Mouse (Mus musculus) erythroblast, embryonic 14.5 days (primary cell): ENCODE measurements around the gene Plekhn1. TPM values are rescaled to one million over a fixed set of nuclear protein-coding genes. Genes with fewer than 3 reads are reported as not detected.

Experiments
- H3K27me3 ChIP-seq: 2 replicates; pipeline ENCODE4 v1.6.1; 2012; ENCODE audit warnings: inconsistent platforms; ENCODE audit not compliant: control insufficient read depth
- H3K36me3 ChIP-seq: 2 replicates; pipeline ENCODE4 v1.6.1; 2012; ENCODE audit warnings: mild to moderate bottlenecking, inconsistent platforms; ENCODE audit not compliant: control insufficient read depth
- H3K4me1 ChIP-seq: 2 replicates; pipeline ENCODE4 v1.6.1; 2012; ENCODE audit warnings: inconsistent platforms; ENCODE audit not compliant: control insufficient read depth
- H3K4me3 ChIP-seq: replicated peaks from 2 replicates; pipeline ENCODE3; 2012; ENCODE audit warnings: moderate library complexity, mild to moderate bottlenecking, inconsistent platforms
- H3K9me3 ChIP-seq: 2 replicates; pipeline ENCODE4 v1.6.1; 2012; ENCODE audit warnings: low read length, inconsistent platforms, mixed read lengths; ENCODE audit not compliant: control insufficient read depth
- GATA1 ChIP-seq: IDR thresholded peaks from 2 replicates; pipeline ENCODE4 v1.6.1; 2012; ENCODE audit warnings: low read length, inconsistent platforms, mixed read lengths
- TAL1 ChIP-seq: IDR thresholded peaks from 3 replicates; pipeline ENCODE4 v1.6.1; 2012; ENCODE audit warnings: low read length, inconsistent platforms, mixed read lengths
- polyA plus RNA-seq: library from polyadenylated mRNA; stranded (reverse); fragments of >175 nt; gene quantifications from 2 replicates; pipeline ENCODE4 v1.2.3, GENCODE M21; 2012

The Plekhn1 gene
- polyA plus RNA-seq: 1.5 and 2.4 TPM in 2 replicates

DNA sequence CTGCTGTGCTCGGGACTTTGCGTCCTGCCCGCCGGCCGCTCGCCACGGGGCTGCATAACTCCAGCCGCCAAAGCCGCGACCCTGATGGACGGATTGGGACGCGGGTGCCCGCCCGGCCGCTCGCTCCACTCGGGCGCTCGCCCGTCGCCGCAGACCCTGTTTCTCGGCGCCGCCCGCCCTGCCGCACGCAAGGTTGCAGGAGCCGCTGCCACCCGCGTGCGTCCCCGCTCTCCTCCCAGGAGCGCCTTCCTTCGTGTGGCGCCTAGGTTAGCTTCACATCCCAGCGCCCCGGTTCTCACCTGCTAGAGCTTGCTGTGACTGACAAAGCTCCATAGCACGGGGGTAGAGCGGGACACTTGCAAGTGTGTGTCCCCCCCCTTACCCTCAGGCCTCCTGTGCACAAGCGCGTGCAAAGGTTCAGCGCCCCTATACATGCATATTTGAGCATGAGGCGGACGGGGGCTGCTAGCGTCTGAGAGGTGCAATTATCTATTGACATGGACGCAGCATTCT, at the start of gene Plekhn1:
Plekhn1 (minus strand) TSS at position 157 of the 513 bp plus-strand sequence.
- Histone ChIP-seq H3K4me1 (peaks cover 59% of the 10 kb centered on the region), H3K27me3 (no peaks in the 10 kb centered on the region), H3K9me3 (no peaks in the 10 kb centered on the region), H3K36me3 (peaks cover 70% of the 10 kb centered on the region), H3K4me3 (peak within 1 kb of the TSS; percentile 82)
- no peak for TF ChIP-seq TAL1
- TF ChIP-seq GATA1: no peak

DNA sequence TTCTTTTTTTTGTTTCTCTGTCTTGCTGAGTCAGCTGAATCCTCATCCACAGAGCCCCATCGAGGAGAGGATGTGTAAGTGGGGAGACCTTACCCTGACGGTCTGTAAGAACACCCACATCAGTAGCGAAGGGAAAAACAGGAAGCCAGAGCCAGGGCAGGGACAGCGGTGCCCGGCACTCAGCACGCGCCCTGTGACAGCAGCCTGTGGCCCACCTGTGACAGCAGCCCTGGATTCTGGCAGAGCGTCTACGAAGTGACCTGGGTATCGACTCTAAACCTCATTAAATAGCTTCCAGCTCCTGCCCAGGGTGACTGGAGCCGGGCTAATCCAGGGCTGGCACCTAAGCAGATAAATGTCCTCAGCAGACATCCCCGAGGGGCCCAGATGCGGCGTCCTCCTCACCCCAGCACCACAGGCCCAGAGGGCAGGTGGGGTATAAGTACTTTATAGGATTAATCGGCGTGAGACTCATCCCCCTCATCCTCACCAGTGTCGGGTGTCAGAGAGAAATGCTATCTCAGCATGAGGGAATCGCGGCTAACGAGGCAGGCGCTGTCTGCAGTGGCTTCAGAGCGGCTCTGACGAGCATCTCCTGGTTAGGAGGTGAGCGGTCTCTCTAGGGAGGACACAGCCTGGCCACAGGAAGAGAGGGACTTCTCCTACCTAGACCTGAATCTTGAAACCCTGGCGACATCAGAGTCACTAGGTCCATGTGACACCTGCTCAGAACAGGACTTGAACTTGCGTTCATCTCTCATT, 20.6 kb upstream of the Plekhn1 start, which contains the start of gene Samd11:
Samd11 (minus strand) TSS at position 580 of the 762 bp plus-strand sequence.
- peaks cover 29% of the 10 kb centered on the region for H3K36me3 ChIP-seq
- peaks cover 47% of the 10 kb centered on the region for H3K4me1 ChIP-seq
- peaks cover 17% of the 10 kb centered on the region for H3K27me3 ChIP-seq
- H3K4me3 ChIP-seq: peak within 1 kb of the TSS; percentile 86
- no peak for TF ChIP-seq TAL1
- no peaks in the 10 kb centered on the region for H3K9me3 ChIP-seq

DNA sequence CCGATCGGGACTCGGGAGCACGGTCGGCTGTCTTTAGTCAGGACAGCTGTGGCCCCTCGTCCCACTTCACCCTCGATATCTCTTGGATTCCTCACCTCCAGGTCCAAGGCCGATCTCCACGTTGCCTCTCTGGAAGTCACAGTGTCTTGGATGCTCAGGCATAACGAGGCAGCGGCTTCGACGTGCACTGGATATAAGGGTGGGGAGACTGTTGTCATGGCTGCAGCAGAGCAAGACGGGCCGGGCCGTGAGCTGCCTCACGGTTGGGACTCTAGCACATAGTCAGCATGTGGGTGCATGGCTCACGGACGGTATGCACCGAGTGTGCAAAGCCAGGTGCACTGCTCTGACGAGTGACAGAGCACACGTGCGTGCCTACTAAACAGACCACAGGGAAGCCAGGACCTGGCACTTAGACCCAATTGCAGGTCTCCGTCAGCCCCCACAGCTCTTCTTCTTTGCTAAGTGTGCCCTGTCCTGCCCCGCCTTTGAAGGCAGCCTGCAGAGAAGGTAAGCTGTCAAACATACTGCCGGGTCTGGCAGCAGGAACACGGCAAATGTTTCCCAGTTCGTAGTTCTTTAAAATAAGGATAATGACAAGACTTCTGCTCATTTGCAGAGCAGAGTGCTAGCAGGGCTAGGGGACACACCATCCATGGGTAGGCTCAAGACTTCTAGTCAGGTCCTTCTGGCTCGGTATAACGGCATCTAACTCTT, 19.9 kb upstream of the Plekhn1 start:
- Histone ChIP-seq H3K9me3 (no peaks in the 10 kb centered on the region), H3K27me3 (peaks cover 17% of the 10 kb centered on the region), H3K36me3 (peaks cover 36% of the 10 kb centered on the region), H3K4me3 (peak overlapping the region; percentile 86), H3K4me1 (peaks cover 54% of the 10 kb centered on the region)
- no peak for TF ChIP-seq TAL1
- peak; percentile 38; the same call in 1 of the 2 replicates for TF ChIP-seq GATA1

DNA sequence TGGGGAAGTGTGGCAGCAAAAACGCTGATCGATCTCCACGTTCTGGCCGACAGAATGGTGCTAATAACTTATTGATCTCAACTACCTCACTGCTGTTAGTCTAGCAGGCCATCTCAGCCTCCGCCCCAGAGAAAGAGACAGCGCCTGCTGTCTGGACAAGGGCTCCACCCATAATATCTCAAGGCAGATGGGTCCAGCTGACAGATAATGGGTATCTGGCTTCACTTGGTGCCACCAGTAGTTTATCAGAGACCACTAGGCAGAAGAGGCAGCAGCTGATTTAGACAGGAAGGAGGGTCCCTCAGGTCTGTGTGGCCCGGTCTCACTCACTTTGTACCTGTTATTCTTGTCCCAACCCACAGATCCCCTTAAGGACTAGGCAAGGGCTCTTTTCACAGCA, 18.4 kb upstream of the Plekhn1 start:
- Histone ChIP-seq H3K9me3 (no peaks in the 10 kb centered on the region), H3K4me3 (peak overlapping the region; percentile 65), H3K36me3 (peaks cover 51% of the 10 kb centered on the region), H3K27me3 (peaks cover 17% of the 10 kb centered on the region), H3K4me1 (peaks cover 69% of the 10 kb centered on the region)
- peak; percentile 85 for TF ChIP-seq GATA1
- TF ChIP-seq TAL1: peak; percentile 64

DNA sequence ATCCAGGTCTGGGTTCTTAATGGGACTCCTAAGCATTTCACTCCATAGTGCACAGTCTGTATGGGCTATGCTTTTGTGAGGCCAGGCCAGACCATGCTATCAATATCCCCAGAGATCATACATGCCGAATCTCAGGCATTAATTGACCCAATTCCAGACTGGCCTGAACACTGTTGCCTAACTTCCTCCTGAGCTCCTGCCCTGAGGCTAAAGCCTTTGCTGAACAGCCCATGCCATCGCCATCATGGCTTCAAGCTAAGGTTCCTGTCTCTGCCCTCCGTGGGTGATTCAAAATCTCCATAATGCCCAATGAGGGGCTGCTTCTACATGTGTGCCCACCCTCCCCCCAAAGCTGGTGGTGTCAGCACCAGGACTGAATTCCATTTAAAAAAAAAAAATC, 18.0 kb upstream of the Plekhn1 start:
- H3K9me3 ChIP-seq: no peaks in the 10 kb centered on the region
- H3K36me3 ChIP-seq: peaks cover 55% of the 10 kb centered on the region
- peaks cover 72% of the 10 kb centered on the region for H3K4me1 ChIP-seq
- TF ChIP-seq GATA1: no peak
- TF ChIP-seq TAL1: no peak
- H3K27me3 ChIP-seq: peaks cover 17% of the 10 kb centered on the region
- peak overlapping the region; percentile 65 for H3K4me3 ChIP-seq

DNA sequence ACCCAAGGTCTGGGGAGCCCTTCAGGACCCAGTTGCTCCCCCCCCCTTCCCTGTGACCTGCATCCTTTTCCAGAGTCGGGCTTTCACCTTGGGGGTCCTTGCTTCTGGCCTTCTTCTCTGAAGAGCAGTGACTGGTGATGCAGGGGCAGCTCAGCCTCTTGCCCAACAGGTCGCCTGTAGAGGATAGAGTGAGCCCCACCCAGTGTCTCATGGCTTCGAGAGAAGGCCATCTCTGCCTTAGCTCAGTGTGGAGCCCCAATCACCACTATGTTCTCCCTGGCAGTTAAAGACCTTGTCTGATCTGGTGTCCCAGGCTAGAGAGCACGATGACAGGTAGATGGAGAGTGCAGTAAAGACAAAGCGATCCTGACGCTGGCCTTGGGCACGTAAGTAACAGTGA, 17.5 kb upstream of the Plekhn1 start:
- no peak for TF ChIP-seq GATA1
- TF ChIP-seq TAL1: no peak
- Histone ChIP-seq H3K27me3 (peaks cover 17% of the 10 kb centered on the region), H3K36me3 (peaks cover 60% of the 10 kb centered on the region), H3K4me1 (peaks cover 74% of the 10 kb centered on the region), H3K9me3 (no peaks in the 10 kb centered on the region), H3K4me3 (peak overlapping the region; percentile 65)

DNA sequence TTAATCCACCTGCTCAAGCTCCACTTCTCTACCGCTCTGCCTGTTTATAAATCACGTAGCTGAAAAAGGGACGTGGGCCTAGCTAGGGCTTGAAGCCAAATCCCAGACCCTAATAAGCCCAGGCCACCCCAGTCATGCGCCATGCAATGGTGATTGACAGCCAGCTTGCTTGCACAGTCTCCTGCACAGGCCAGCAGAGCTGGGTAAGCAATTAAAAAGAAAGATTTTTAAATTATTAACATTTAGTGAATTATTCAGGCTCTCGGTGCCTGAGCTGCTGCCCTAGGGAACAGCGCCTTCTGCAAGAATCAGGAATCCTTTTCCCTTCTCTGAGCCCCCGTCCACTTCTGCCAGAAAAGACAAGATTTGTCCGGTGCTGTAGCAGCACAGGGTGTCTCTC, 16.4 kb upstream of the Plekhn1 start:
- TF ChIP-seq TAL1 (no peak), GATA1 (no peak)
- Histone ChIP-seq H3K4me1 (peaks cover 83% of the 10 kb centered on the region), H3K36me3 (peaks cover 70% of the 10 kb centered on the region), H3K27me3 (peaks cover 17% of the 10 kb centered on the region), H3K9me3 (no peaks in the 10 kb centered on the region), H3K4me3 (peak overlapping the region; percentile 65)

DNA sequence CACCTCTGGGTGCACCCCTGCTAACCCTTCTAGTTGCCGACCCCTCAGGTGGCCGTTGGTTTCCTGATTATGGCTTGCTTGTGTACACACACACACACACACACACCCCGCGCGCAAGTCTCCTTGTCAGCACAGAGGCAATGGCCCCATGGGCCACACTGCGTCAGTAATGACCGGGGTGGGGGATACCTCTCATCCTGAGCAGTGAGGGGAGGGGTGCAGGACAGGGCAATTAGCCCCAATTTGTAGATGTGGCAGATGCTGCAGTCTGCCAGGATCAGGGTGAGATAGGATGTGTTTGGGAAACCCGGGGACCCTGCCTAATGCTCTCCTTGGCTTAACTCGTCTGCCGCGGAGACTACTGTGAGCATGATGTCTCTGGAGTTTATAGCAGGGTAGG, 14.9 kb upstream of the Plekhn1 start:
- Histone ChIP-seq H3K27me3 (peaks cover 4% of the 10 kb centered on the region), H3K4me1 (peaks cover 75% of the 10 kb centered on the region), H3K4me3 (no peak overlapping the region), H3K36me3 (peaks cover 85% of the 10 kb centered on the region), H3K9me3 (no peaks in the 10 kb centered on the region)
- TF ChIP-seq TAL1: no peak
- TF ChIP-seq GATA1: no peak

DNA sequence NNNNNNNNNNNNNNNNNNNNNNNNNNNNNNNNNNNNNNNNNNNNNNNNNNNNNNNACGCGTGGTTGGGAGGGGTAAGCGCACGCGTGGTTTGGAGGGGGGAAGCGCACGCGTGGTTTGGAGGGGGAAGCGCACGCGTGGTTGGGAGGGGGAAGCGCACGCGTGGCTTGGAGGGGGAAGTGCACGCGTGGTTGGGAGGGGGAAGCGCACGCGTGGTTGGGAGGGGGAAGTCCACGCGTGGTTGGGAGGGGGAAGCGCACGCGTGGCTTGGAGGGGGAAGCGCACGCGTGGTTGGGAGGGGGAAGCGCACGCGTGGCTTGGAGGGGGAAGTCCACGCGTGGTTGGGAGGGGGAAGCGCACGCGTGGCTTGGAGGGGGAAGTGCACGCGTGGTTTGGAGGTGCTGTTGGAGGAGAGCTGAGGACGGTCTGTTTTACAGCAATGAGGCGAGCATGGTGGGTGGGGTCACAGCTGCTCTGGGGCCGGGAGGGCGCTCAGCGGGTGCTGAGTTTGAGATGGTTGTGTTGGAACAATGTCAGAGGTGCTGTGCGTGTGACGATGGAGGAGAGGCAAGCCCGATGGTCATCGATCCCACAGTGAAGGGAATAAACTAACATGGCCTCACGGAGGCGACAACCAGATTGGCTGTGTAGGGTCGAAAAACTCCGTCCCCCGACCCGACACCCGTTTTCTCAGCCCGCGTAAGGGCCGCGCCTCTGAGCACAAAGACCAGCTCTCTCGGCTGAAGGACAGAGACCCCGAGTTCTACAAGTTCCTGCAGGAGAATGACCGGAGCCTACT, 2.2 kb upstream of the Plekhn1 start:
- peaks cover 70% of the 10 kb centered on the region for H3K4me1 ChIP-seq
- TF ChIP-seq GATA1 (no peak), TAL1 (no peak)
- peak overlapping the region; percentile 82 for H3K4me3 ChIP-seq
- no peaks in the 10 kb centered on the region for H3K27me3 ChIP-seq
- peaks cover 70% of the 10 kb centered on the region for H3K36me3 ChIP-seq
- no peaks in the 10 kb centered on the region for H3K9me3 ChIP-seq
